Mouse (Mus musculus) embryo, embryonic 9.5 days (tissue): Measurements from ENCODE around the gene Rnf227.
A peak's percentile ranks its signal among the peaks of the same experiment; 100 is the strongest.

Experiments used
- DNase-seq: peaks from one replicate; pipeline ENCODE4 v3.0.0-alpha.2; 2017; ENCODE audit errors: extremely low spot score

Rnf227 gene

GRCm38 (mm10) chr11:69371601-69372000 lies 31.3 kb downstream of the Rnf227 start:
- peak; percentile 40 for DNase-seq

DNA sequence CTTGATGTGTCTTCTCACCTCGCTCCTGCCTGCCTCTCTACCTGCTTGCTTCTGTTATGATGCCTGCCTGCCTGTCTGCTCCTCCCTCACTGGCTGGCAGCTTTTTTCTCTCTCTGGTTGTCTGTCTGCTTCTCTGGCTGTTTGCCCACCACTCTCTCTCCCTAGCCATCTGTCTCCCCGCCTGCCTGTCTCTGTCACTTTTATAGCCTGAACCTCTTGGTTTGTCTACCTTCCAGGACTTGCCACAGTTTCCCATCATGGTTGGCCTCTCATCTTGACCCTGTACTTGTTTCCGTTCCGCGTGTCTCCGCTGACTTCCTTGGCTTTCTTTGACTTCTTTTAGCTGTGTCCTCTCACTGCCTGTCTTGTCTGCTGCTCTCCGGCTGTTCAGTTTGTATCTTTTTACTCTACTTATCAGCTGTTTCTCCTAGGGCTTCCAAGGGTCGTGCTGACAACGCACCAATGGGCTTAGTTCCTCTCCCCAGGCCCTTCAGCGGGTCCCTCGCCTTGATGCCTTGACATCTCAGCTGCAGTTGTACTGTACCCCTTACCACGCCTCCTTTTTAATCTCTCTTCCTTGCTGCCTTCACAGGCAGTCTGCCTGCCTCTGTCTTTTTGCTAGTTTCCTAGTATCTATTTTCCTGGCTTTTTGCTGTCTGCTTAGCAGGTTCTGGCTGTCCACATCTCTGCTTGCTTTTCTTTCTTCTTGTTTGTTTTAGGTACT lies 32.0 kb downstream of the Rnf227 start:
- peak; percentile 26 for DNase-seq

DNA sequence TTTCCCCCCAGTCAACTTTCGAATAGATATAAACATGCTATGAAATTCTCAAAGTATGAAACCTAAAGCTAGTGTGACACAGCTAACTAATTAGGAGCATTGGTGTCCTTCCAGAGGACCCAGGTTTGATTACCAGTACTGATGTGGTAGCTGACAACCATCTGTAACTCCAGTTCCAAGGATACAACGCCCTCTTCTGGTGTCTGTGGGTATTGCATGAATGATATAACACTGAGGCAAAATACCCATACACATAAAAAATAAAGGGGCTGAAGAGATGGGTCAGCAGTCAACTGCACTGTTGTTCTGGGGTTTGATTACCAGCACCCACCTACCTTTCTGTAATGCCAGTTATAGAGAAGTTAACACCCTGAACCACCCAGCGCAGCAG lies 32.5 kb downstream of the Rnf227 start:
- DNase-seq, result no peak

GRCm38 (mm10) chr11:69373223-69373965 lies 33.1 kb downstream of the Rnf227 start:
- DNase-seq, result no peak

DNA sequence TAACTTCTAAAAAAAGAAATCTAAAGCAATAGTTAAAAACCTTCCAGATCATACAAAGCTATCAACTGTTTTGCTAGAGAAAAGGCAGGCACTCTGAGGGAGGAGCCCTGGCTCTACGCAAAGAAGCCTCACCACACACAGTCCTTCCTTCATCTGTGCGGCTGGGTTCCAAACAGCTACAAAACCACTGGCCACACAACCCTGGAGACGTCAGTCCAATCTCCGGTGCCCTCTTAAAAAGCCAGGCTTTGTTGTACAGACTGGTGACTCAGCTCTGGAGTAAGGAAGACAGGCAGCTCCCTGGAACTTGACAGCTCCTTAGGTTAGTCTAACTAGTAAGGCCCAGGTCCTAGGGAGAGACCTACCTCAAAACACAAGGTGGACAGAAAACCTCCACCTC lies 35.4 kb downstream of the Rnf227 start:
- DNase-seq, result no peak

- DNase-seq, result no peak
Measured at GRCm38 (mm10) chr11:69377766-69378165, 37.5 kb downstream of the Rnf227 start.

- DNase-seq, result no peak
Measured at GRCm38 (mm10) chr11:69379600-69379999, 39.3 kb downstream of the Rnf227 start.

- no peak for DNase-seq
Measured at GRCm38 (mm10) chr11:69381356-69381755, 41.1 kb downstream of the Rnf227 start.

GRCm38 (mm10) chr11:69382478-69383105 lies 42.3 kb downstream of the Rnf227 start:
- no peak for DNase-seq

DNA sequence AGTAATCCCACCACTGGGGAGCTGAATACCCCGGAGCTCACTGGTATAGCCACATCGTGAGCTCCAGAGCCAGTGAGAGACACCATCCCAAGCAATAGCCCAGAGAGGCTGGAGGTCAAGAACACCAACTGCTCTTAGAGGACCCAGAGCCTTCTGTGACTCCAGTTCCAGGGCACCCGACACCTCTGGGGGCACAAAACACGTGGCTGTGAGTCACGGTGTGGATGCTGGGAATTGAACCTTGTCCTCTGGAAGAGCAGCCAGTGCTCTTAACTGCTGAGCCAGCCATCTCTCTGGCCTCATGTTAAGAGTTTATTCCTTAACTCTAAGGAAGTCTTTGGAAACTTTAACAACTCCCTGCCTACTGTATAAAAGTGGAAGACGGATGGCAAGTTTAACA lies 44.7 kb downstream of the Rnf227 start:
- no peak for DNase-seq

DNA sequence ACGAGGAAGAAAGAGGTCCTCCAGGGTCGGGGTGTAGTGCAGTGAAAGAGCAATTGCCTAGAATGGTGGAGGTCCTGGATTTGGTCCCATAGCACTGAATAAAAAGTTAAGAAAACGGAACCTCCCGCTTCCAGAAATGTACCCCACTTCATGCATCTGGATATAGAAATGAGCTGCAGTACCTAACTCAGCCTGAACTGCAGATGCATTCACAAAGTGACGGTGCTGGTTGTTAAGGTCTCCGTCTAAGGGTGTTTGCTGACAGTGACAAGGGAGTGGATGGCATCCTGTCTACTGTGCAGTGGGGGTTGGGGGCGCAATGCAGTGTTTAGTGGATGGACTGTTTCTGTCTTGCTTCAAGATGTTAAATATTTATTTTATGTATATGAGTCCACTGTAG lies 46.5 kb downstream of the Rnf227 start:
- DNase-seq, result no peak

DNA sequence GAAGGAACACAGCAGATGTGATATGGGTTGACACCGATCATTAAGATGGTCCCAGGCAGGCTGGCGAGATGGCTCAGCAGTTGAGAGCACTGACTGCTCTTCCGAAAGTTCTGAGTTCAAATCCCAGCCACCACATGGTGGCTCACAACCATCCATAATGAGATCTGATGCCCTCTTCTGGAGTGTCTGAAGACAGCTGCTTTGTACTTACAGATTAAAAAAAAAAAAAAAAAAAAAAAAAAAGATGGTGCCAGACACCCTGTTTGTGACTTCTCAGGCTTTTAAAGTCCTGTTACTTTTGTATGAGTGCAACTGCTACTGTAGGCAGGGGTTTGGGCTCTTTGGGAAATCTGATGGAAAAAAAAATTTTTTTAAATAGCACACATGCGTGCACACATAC lies 48.4 kb downstream of the Rnf227 start:
- no peak for DNase-seq

GRCm38 (mm10) chr11:69389531-69390399 lies 49.5 kb downstream of the Rnf227 start:
- DNase-seq, result no peak

DNA sequence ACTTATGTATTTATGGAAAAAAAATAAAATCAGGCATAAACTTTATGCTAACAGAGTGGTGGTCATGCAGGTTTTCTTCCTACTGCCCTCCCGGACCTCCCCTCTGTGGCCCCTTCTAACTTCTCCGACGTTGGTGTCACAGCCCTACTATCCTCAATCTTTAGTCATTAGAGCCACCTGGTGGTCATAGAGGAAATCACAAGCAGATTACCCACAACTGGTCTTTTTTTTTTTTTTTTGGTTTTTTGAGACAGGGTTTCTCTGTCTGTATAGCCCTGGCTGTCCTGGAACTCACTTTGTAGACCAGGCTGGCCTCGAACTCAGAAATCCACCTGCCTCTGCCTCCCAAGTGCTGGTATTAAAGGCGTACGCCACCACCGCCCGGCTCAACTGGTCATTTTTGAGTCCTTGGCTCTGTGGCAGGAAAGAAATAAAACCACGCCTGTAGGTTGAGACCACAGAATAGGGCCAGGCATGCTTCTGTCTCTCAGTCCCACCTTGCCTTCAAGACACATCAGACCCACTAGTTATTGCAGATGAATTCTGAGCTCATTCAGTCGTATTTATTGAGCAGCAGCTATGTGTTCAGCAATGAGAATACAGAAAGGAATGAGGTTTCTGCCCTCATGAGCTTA lies 50.3 kb downstream of the Rnf227 start:
- DNase-seq, result peak; percentile 76
